Mouse (Mus musculus): ENCODE measurements around the gene Lclat1.
"Not testable (repeated sequence)": the region's sequence is repeated elsewhere in the genome, so short reads cannot be mapped to it uniquely, and the experiment has no call there.

The Lclat1 gene

DNA sequence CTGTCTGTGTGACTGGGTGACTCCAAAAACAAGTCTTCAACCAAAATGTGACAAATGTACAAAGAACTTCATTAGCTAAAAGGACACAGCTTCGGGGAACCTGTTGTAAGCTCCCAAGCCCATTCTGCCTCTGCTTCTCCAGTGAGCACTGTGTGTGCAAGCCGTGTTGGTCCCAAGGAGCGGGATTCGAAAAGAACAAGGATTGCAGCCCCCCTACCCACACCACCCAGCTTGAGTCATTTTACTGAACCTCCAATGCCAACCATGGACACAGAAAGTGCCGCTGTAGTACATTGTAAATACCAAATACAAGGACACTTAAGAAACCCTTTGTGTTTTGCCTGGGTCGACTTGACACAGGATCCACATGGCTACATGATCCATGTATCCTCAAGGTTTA is 135.9 kb downstream of the Lclat1 start:
- DNase-seq (ENCODE audit: low read depth) = no peak

DNA sequence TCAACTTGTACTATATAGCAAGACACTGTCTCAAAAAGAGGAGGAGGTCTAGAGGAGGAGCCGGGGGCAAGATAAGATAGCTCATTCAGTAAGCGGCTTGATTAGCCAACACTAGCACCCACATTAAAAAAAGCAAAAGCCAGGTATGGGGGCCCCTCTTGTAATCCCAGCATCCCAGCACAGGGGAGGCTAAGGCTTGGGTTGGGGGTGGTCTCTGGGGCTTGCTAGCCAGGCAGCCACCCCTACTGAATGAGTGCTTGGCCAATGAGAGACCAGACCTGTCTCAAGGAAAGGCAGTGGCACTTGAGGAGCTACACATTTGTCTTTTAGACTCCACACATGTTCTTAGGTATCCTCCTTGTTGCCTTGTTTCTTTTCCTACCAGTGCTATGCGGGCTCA is 136.8 kb downstream of the Lclat1 start:
- no peak for DNase-seq (ENCODE audit: low read depth)

DNA sequence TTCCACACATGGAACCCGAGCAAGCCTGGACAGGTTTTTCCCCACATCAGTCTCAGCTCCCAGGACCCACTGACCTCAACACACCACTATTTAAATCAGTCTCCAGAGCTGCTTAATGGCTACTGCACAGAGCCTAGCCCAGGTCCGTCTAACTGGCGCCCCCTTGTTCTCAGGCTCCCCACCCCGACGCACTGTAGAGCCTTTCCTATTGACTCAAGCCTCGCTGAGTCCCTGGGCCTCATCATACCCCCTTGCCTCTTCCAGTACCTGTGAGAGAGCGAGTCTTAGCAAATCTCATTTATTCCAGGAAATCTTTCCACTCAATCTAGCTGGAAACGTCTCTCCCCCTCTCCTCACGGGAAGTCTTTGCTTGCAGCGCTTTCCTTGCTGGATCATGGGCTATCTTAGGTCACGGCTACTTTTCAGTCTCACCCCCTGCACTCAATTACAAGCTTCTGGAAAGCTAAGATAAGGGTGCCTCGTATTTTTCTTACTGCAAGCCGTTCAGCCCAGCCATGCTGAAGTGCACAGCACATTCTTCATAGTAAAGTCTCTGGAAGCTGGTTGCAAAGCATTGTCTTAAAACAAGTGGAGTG is 137.4 kb downstream of the Lclat1 start:
- no peak for DNase-seq (ENCODE audit: low read depth)

DNA sequence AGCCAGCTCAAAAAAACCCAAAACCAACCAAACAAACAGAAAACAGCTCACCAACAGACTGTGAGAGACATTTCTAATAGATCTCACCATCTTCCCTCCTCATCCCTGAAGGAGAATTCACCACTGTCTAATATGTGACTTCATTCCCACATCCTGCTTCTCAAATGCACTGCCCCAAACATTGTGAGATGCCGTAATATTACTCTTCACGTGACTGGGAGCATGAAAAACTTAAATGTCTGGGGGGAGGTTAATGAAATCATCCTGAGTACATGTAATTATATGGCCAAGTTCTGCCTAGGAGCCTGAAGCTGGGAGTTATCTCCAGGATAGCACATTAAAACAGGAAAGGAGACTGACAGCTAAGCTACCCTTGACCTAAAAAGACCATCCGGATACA is 138.3 kb downstream of the Lclat1 start:
- DNase-seq (ENCODE audit: low read depth) = no peak

DNA sequence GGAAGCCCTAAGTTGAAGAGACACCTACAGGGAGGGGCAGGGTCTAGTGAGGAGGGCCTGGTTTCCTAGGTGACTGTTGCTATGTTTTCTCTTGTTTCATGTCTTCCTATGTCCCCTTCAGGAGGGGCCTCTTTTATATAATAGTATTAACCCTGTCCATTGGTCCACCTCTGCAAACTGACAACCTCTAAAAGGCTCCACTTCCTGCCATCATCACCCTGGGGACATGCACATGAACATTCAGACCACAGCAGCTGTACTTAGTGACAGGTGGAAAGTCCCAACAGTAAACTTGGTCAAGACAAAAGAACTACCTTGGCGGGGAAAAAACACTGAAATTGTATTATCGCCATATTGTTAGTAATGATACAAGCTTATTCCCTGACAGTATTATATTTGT is 139.1 kb downstream of the Lclat1 start:
- no peak for DNase-seq (ENCODE audit: low read depth)

DNA sequence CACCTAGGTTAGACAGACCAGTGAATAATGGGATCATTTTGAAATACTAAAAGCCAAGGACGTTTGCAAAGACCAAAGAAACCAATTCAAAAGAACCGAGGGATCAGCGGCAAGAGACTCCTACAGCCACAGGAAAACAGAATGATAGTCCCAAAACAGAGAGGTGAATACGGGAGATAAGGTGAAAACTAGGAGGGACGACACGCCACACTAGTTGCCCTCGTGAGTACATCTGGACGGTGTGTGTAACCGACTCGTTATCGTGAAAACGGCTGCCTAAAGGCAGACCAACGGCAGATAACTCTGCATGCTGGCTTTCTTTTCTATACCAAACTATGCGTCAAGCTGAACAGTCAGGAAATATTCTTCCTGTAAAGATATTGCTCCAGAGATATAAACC is 140.0 kb downstream of the Lclat1 start:
- no peak for DNase-seq (ENCODE audit: low read depth)

DNA sequence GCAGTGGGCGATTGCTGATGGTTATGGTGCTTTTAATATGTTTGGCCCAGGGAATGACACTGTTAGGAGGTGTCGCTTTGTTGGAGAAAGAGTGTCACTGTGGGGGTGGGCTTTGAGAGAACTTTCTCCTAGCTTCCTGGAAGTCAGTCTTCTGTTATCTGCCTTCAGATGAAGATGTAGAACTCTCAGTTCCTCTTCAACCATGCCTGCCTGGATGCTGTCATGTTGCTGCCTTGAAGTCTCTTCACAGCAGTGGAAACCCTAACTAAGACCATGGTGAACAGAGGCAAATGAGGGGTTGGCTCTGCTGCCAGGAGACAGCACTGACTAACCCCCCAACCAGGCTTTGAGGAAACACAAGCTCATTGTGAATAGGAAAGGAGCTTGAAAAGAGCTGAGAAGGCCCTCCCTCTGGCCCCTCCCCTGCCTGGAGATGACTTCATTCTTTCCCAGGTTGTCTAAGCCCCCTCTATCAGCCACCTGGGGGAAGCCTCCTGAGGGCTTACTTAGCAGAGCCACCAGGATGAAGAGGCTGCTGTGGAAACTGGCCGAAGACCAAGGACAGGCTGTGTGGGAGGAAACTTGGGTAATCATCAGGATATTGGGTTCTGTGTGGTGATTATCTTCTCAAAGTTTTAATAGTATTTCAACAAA is 142.8 kb downstream of the Lclat1 start:
- DNase-seq (ENCODE audit: low read depth) = no peak

DNA sequence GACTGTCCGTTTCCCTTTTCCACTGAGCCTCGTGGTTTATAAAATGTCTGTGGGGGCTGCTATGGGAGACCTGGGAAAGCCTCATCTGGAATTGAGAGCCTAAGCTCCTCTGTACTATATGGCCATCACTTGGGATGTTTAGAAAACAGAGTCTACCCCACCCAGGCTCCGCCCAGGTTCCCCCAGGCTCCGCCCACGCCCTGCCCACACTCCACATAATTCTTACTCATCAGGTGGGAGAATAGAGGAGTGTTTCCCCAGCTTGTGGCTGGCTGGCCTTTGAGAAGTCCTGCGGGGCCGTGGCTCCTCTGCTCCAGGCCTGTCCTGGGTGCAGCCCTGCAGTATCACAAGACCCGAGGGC is 143.3 kb downstream of the Lclat1 start:
- no peak for DNase-seq (ENCODE audit: low read depth)

DNA sequence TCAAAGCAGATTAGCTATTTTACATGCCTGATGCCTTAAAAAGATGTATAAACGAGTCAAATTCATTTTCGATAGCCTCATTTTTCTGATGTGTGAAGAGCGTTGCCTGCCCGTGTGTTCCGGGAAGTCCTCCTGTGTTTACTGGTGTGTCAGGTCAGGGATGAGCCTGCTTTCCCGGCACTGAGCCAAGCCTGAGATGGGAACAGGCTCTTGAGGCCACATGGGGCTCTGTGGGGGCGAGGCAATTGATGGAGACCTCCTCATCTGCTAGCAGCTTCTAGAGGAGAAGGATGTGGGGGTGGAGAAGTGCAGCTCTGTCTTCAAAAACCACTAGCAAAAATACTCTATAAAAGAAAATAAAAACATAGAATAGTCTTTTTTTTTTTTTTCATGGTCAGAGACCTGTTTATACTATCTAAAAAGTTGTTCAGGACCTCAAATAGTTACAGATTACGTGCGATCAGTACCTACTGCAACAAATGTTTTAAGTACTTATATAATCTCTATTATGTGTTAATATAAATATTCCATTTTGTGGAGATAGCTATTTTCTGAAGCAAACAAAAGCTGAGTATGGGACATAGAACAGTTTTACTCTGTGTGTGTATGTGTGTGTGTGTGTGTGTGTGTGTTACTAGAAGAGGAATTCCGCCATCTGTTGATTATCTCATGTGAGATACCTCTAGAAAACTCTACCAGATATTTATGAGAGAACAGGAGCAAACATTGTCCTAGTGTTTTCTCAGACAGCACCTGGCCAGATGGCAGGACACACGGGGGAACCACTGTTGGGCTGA is 144.2 kb downstream of the Lclat1 start:
- no peak for DNase-seq (ENCODE audit: low read depth)

DNA sequence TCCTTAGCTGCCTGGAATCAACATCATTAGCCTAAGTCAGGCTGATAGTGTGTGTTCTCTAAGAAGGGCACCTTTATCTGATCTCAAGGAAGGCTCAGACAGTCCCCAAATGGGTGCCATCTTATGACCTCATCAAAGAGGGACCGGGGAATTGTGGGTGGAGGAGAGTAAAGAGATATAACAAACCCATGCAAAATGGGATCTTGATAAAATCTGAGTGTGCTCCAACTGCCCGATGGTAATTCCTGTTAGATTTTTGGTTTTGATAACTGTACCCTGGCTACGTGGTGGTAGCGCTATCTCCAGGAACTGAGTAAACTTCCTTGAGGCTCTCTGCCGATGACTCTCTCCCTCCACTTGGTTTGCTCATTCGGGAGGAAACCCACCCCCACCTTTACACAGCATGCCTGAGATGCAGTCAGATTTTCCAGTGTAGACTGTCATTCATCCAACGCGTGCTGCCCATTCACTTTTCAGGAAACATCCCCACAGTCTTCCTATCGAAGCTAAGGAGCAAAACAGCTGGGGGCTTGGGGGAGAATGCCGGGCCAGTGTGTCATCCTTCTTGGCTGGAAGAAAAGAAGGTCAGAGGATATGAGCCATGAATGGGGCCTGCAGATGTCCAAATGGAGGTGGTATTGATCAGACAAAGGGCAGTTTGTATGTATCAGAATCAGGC is 145.6 kb downstream of the Lclat1 start:
- no peak for DNase-seq (ENCODE audit: low read depth)

DNA sequence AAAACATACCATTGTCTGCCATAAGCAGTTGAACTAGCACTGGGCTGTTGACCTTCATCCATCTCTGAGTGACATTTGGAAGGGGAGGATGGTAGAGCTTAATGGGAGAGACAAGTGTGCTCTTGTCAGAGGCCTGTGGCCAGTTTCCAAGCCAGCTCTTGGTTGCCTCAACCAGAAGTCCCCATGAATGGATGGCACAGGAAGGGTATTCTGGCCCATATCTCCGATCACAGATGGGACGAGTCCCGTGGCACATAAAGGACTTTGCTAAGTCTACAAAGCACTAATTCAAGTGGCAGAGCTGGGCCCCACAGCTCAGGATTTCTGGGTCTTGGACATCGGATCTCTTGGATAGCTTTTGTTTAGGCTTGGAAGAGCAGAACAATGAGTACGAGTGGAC is 148.0 kb downstream of the Lclat1 start:
- no peak for DNase-seq (ENCODE audit: low read depth)

DNA sequence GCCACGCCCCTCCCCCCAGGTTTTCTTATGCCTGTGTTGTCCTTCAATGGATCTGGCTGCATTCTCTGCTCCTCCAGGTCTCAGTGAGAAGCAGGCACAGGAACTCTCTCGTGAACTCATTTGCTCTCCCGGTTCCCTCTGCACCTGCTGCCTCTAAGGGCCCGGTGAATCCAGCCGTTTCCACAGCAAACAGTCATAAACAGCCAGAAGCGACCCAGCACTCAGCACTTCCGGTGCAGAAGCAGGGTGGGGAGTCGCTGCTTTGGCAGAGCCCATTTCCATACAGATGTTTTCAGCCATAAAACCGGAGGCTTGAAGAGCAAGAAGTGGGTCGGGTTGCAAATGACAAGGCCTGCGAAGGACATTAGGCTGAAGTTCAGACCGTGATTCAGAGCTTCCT is 150.8 kb downstream of the Lclat1 start:
- no peak for DNase-seq (ENCODE audit: low read depth)

DNA sequence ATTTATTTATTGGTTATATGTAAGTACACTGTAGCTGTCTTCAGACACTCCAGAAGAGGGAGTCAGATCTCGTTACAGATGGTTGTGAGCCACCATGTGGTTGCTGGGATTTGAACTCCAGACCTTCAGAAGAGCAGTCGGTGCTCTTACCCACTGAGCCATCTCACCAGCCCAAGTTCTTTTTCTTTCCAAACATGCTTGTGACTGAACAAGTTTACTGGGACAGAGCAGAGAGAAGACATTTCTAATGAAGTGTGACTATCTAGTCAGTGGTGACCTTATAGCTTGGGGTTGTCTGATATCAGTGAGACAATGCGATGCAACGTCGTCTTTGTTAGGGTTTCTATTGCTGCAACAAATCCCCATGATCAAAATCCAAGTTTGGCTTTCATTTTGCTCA is 151.5 kb downstream of the Lclat1 start:
- not testable (repeated sequence) for DNase-seq (ENCODE audit: low read depth)

DNA sequence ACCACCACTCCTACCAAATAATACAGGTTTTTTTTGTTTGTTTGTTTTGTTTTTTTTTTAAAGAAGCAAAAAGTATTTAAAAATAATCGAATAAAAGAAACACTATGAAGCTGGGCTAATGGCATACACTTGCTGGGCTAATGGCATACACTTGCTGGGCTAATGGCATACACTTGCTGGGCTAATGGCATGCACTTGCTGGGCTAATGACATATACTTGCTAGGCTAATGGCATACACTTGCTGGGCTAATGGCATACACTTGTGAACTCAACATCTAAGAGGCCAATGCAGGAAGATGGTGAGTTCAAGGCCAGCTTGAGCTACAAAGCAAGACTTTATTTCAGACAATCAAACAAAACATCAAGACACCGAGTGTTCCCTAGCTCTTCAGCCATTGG is 154.8 kb downstream of the Lclat1 start:
- no peak for DNase-seq (ENCODE audit: low read depth)

DNA sequence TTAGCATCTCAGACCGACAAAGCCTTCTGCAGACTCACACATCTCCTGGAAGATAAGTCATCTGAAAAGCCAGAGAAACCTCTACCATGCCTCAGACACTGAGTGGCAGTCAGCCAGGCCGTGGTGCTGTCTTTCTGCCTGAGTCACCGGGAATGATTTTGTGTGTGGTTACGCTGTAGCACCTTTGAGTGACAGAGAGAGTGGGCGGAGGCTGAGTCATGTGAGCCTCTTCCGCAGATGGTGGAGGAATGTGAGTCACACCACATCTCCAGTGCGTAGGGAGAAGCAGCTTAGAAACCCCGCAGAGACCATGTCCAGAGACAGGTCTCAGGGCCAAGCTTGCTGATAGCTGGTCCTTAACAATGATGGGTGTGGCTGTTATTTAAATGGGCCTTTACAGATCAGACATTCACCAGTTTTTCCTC is 155.3 kb downstream of the Lclat1 start:
- no peak for DNase-seq (ENCODE audit: low read depth)

DNA sequence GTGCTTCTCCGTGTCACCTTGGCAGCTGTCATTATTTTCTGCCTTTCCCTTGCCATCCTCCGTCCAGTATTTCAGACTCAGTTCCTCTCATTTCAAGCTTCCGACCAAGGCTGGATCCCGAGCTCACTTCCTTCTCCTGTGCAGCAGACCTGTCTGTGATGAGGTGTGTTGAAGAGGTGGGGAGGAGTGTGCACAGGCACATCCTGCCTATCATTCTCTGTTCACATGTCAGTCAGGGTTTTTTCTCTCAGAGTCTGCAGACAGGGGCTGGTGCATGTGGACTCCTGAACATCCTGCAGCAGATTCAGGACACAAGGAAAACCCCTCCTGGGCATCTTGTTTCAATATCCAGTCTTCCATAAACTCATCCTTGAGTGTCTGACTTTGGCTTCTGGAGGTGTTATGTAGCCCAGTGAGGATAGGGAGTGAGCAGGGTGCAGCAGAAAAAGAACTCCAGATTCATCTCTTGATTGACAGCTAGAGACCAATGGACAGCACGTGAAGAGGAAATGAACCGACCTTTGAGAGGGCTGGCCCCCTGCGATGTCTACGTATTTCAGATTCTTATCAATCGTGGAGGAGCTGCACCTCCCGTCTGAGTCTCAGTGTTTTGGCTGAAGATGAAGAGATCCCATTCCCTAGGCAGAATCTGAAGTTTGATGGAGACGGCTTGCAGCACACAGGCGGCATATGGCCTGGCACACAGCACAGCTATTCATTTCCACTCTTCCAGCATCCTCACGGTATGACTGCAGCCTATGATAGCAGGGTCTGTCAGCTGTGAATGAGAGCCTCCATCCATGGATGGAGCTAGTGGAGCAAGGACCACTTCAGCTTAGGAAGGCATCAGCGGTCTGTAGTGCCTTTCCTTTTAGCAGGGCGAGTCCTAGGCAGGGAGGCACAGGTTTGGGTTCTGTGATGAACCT is 163.3 kb downstream of the Lclat1 start:
- no peak for DNase-seq (ENCODE audit: low read depth)

DNA sequence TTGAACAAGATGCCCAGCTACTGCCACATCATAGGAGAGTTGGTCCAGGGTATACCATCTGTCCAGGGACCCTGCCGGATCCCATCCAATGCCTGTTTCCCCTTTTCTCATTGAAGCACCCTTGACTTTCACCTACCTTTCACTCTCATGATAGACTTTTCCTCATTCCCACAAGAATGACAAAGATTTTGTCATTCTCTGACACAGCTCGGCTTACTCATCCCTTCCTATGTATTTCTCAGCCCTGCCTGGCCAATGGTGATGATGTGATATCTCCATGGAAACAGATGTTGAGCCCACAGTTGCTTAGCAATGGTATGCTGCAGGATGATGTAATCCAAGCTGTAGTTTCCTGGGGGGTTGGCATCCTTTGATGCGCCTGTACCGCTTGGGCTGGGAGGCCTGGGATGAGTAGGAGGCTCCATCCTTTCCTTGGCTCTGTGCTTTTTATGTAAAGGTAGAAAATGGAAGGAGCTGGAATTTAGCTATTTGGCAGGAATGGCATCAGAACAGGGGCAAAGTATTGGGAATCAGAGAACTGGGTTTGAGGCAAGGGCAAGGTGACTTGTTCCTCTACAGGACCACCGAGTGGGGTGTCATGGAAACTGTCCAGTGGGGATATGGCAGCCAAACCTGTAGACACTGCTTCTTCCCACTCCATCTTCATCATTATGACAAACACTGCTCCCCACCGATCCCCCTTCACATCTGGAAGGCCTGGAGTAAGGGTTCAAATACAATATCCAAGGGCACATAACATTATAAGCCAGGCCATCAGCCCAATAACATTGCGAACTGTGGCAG is 164.2 kb downstream of the Lclat1 start:
- DNase-seq (ENCODE audit: low read depth) = no peak

DNA sequence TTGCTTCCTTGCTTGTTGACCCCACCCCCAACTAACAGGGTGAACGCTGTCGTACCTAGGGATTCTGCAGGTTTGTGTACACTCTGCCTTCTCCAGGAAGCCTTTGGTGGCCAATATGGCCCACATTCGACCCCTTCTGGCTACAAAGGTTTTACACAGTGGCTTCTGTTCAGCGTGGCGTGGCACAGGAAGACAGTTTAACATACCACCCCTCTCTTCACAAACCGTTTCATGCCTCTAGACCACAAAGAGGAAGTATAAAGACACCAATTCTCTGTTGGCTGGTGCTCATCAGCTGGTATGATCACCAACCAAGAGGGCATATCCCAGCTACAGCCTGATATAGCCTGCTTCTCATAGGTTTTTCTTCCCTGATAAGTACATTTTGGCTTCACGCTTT is 166.0 kb downstream of the Lclat1 start:
- no peak for DNase-seq (ENCODE audit: low read depth)

DNA sequence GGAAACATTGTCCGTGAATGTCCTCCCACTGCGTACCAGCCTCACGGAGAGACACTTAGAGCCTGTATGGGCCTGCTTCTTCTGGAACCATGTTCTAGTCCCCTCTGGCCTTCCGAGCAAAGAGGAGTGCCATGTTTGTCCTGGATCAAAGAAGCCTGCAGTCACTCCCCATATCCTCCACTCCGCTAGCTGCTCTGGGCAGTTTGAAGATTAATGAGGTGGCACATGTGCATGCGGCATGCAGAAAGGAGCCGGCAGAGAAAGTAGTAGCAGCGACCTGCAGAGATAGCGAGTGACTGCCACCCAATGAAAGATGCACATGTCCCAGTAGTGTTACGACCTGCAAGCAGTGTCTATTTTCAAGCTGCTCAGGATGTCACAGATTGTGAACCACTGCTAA is 167.3 kb downstream of the Lclat1 start:
- no peak for DNase-seq (ENCODE audit: low read depth)

DNA sequence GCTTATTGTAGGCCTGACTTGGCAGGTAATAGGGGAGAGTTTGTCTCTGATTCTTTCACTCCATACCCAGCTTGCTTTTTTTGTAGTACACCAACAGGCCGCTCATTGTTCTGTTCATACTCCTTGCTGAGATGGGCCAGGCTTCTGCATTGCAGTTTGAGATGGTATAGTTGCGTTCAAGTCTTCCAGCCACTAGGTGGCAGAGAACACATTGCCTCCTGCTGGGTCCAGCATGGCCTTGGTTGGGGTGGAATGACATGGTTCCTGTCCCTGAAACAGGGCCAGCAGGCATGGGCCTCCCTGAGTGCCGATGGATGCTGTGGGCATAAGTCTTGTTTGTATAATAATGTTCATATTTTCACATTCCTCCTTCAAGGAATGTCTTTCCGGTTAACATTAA is 170.0 kb downstream of the Lclat1 start:
- DNase-seq (ENCODE audit: low read depth) = no peak

DNA sequence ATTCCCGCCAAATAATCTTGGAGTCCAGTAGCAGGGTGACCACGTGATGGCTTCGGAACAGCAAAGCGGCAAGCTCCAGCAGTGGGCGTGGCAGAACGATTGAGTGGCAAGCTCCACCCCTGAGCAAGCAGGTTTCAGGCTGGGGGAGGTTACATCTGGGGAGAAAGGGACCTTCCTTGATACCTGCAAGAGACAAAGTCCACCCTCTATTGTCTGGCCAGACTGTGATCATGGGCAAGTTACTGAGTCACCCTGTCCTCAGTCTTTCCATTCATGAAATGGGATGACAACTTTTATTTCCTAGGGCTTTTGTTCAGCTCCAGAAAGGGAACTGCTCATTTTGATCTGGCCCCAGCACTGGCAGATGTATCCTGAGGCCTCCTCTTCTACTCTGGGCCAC is 174.9 kb downstream of the Lclat1 start:
- DNase-seq (ENCODE audit: low read depth) = not testable (repeated sequence)

Data from c-Kit-positive CD71-positive TER-119-negative erythroid progenitor cells, embryonic 14.5 days (primary cell).